Mouse (Mus musculus): ENCODE data around the gene Slf2. TPM values are rescaled to one million over a fixed set of nuclear protein-coding genes. Genes with fewer than 3 reads are reported as not detected.

Gene Slf2
- total and polyA plus RNA-seq, 3 experiments, result 30.2 to 109 (median 35.4) TPM

GRCm38 (mm10) chr19:45005444-45005843 is 74.5 kb downstream of the Slf2 start, which contains the start of gene Twnk:
Gene Twnk (plus strand): TSS chr19:45005663.
- no peaks in the 10 kb centered on the region for H3K27me3 ChIP-seq (ENCODE audit: control insufficient read depth in 1 of 2, insufficient read depth in 2 of 2, low read length in 2 of 2)
- H3K36me3 ChIP-seq (ENCODE audit: control insufficient read depth in 1 of 2, insufficient read depth in 2 of 2, low read length in 2 of 2), result peaks cover 5 to 22% of the 10 kb centered on the region in 2 experiments
- H3K27ac ChIP-seq (ENCODE audit: control insufficient read depth, low read depth, low read length), result peak within 1 kb of the TSS; percentile 78
- TF ChIP-seq MXI1 (IDR thresholded peaks at IDR 0.05; ENCODE audit: low read depth, low read length) (no peak), GABPA (IDR thresholded peaks at IDR 0.05; ENCODE audit: low read depth, low read length) (no peak), MAFK (IDR thresholded peaks at IDR 0.05; ENCODE audit: borderline replicate concordance, low read depth, low read length) (no peak), ZMIZ1 (IDR thresholded peaks at IDR 0.05; ENCODE audit: low read depth, low read length) (0 out of 2 replicates have a peak, but pooled peaks have one; percentile 38), NELFE (IDR thresholded peaks at IDR 0.05; ENCODE audit: low read depth, low read length) (peak; percentile 80), ZNF384 (IDR thresholded peaks at IDR 0.05; ENCODE audit: low read depth, low read length) (no peak), MAZ (IDR thresholded peaks at IDR 0.05; ENCODE audit: low read depth, low read length) (0 out of 2 replicates have a peak, but pooled peaks have one; percentile 34), SIN3A (IDR thresholded peaks at IDR 0.05; ENCODE audit: low read length) (peak; percentile 51; the same call in 1 of the 2 replicates), EP300 (IDR thresholded peaks at IDR 0.05; ENCODE audit: low read depth in 1 of 2, low read length in 2 of 2) (peak in 1 of 2 experiments; percentile 56; a peak in 1 of 4 replicates), RCOR1 (IDR thresholded peaks at IDR 0.05; ENCODE audit: low read depth, low read length) (0 out of 2 replicates have a peak, but pooled peaks have one; percentile 24), MAX (IDR thresholded peaks at IDR 0.05; ENCODE audit: low read length) (peak; percentile 6; the same call in 1 of the 2 replicates), TBP (IDR thresholded peaks at IDR 0.05; ENCODE audit: low read depth, low read length) (peak; percentile 86), CHD1 (IDR thresholded peaks at IDR 0.05; ENCODE audit: low read depth, low read length) (0 out of 2 replicates have a peak, but pooled peaks have one; percentile 13), HCFC1 (IDR thresholded peaks at IDR 0.05; ENCODE audit: low read depth, low read length) (0 out of 2 replicates have a peak, but pooled peaks have one; percentile 16), POLR2A (IDR thresholded peaks at IDR 0.05; ENCODE audit: control insufficient read depth in 1 of 2, insufficient read depth in 1 of 2, low read depth in 1 of 2, low read length in 2 of 2, poor library complexity in 1 of 2) (peak in 1 of 2 experiments; percentile 75; a peak in 2 of 4 replicates), JUND (IDR thresholded peaks at IDR 0.05; ENCODE audit: low read depth, low read length) (0 out of 2 replicates have a peak, but pooled peaks have one; percentile 14), GATA1 (IDR thresholded peaks at IDR 0.05; ENCODE audit: low read depth, low read length) (peak; percentile 52)
- H3K9ac ChIP-seq (ENCODE audit: control insufficient read depth, low read depth, low read length, poor library complexity, severe bottlenecking), result peak within 1 kb of the TSS; percentile 92
- H3K79me2 ChIP-seq (ENCODE audit: control insufficient read depth, insufficient read depth, low read length, poor library complexity), result peaks cover 36% of the 10 kb centered on the region
- H3K4me1 ChIP-seq (ENCODE audit: control insufficient read depth in 1 of 2, insufficient read depth in 2 of 2, low read length in 2 of 2), result peaks cover 3 to 26% of the 10 kb centered on the region in 2 experiments
- peak within 1 kb of the TSS; percentile 91 to 96 for H3K4me3 ChIP-seq (ENCODE audit: control insufficient read depth in 1 of 2, insufficient read depth in 1 of 2, low read depth in 2 of 2, low read length in 2 of 2)
- DNase-seq (ENCODE audit: low read depth, low spot score), result peak; percentile 96
- H3K9me3 ChIP-seq (replicated peaks; ENCODE audit: insufficient read depth, low read length), result no peaks in the 10 kb centered on the region

GRCm38 (mm10) chr19:45005957-45006712 is 75.2 kb downstream of the Slf2 start, which contains the start of gene Mrpl43:
Gene Mrpl43 (minus strand): TSS chr19:45006442.
- Histone ChIP-seq H3K27ac (ENCODE audit: control insufficient read depth, low read depth, low read length) (peak within 1 kb of the TSS; percentile 78), H3K9me3 (replicated peaks; ENCODE audit: insufficient read depth, low read length) (no peaks in the 10 kb centered on the region), H3K79me2 (ENCODE audit: control insufficient read depth, insufficient read depth, low read length, poor library complexity) (peaks cover 36% of the 10 kb centered on the region), H3K9ac (ENCODE audit: control insufficient read depth, low read depth, low read length, poor library complexity, severe bottlenecking) (peak within 1 kb of the TSS; percentile 92), H3K27me3 (ENCODE audit: control insufficient read depth in 1 of 2, insufficient read depth in 2 of 2, low read length in 2 of 2) (no peaks in the 10 kb centered on the region), H3K36me3 (ENCODE audit: control insufficient read depth in 1 of 2, insufficient read depth in 2 of 2, low read length in 2 of 2) (peaks cover 5 to 22% of the 10 kb centered on the region in 2 experiments), H3K4me1 (ENCODE audit: control insufficient read depth in 1 of 2, insufficient read depth in 2 of 2, low read length in 2 of 2) (peaks cover 3 to 26% of the 10 kb centered on the region in 2 experiments), H3K4me3 (ENCODE audit: control insufficient read depth in 1 of 2, insufficient read depth in 1 of 2, low read depth in 2 of 2, low read length in 2 of 2) (peak within 1 kb of the TSS; percentile 91 to 96)
- peak; percentile 97 for DNase-seq (ENCODE audit: low read depth, low spot score)
- TF ChIP-seq ZMIZ1 (IDR thresholded peaks at IDR 0.05; ENCODE audit: low read depth, low read length) (peak; percentile 57), MAZ (IDR thresholded peaks at IDR 0.05; ENCODE audit: low read depth, low read length) (peak; percentile 83; the same call in 1 of the 2 replicates), CHD1 (IDR thresholded peaks at IDR 0.05; ENCODE audit: low read depth, low read length) (no peak), EP300 (IDR thresholded peaks at IDR 0.05; ENCODE audit: low read depth in 1 of 2, low read length in 2 of 2) (peak in 1 of 2 experiments; percentile 26; a peak in 1 of 4 replicates), KAT2A (conservative IDR thresholded peaks at IDR 0.05; ENCODE audit: low read depth, low read length) (peak; percentile 88), HCFC1 (IDR thresholded peaks at IDR 0.05; ENCODE audit: low read depth, low read length) (peak; percentile 97), SIN3A (IDR thresholded peaks at IDR 0.05; ENCODE audit: low read length) (peak; percentile 100), CTCF (IDR thresholded peaks at IDR 0.05 in 2 of 3, conservative IDR thresholded peaks at IDR 0.05 in 1 of 3; ENCODE audit: control insufficient read depth in 1 of 3, insufficient read depth in 1 of 3, low read depth in 2 of 3, low read length in 3 of 3, poor library complexity in 1 of 3, severe bottlenecking in 1 of 3) (peak in 1 of 3 experiments; percentile 1; a peak in 1 of 6 replicates), JUND (IDR thresholded peaks at IDR 0.05; ENCODE audit: low read depth, low read length) (no peak), RCOR1 (IDR thresholded peaks at IDR 0.05; ENCODE audit: low read depth, low read length) (peak; percentile 73), MAX (IDR thresholded peaks at IDR 0.05; ENCODE audit: low read length) (peak; percentile 99), POLR2A (IDR thresholded peaks at IDR 0.05; ENCODE audit: control insufficient read depth in 1 of 2, insufficient read depth in 1 of 2, low read depth in 1 of 2, low read length in 2 of 2, poor library complexity in 1 of 2) (peak; percentile 74 to 90), POLR2AphosphoS2 (IDR thresholded peaks at IDR 0.05; ENCODE audit: low read length) (peak; percentile 93), MYB (IDR thresholded peaks at IDR 0.05; ENCODE audit: low read depth, low read length) (peak; percentile 48; the same call in 1 of the 2 replicates), MEF2A (IDR thresholded peaks at IDR 0.05; ENCODE audit: extremely low read depth, insufficient replicate concordance, low read depth, low read length, poor library complexity, severe bottlenecking) (0 out of 2 replicates have a peak, but pooled peaks have one; percentile 5), TCF12 (IDR thresholded peaks at IDR 0.05; ENCODE audit: low read depth, low read length) (peak; percentile 49; the same call in 1 of the 2 replicates), MXI1 (IDR thresholded peaks at IDR 0.05; ENCODE audit: low read depth, low read length) (peak; percentile 100), ZC3H11A (IDR thresholded peaks at IDR 0.05; ENCODE audit: low read depth, low read length) (no peak), ETS1 (IDR thresholded peaks at IDR 0.05; ENCODE audit: low read depth, low read length) (peak; percentile 58; the same call in 1 of the 2 replicates), BHLHE40 (IDR thresholded peaks at IDR 0.05; ENCODE audit: borderline replicate concordance, low read depth, low read length) (peak; percentile 75)

Measured in MEL (cell line).